Mouse (Mus musculus): ENCODE data around the gene Mapk7.

Mapk7 gene

DNA sequence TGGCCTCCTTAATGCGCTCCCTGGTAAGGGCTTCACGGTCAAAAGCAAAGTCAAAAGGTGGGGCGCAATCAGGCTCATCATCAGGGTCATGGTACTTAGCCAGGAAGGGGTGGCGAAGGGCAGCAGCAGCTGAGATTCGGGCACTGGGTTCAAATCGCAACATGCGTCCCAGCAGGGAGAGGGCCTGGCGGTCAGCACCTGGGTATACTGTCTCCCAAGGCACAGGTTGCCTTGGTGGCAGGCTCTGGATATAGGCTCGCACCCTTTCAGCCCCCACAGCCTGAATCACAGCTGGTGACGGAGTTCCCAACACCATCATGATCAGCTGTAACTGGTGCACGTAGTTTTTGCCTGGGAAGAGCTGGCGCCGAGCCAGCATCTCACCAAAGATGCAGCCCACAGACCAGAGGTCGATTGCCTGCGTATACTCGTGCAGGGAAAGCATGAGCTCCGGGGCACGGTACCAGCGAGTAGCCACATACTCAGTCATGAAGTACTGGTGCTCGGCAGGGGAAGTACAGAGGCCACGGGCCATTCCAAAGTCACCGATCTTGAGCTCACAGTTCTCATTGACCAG lies 3.2 kb downstream of the Mapk7 start:
- DNase-seq (ENCODE audit: low spot score in 2 of 2) = no peak

GRCm38 (mm10) chr11:61489874-61490273 lies 4.3 kb downstream of the Mapk7 start:
- no peak for DNase-seq (ENCODE audit: low spot score in 2 of 2)

- DNase-seq (ENCODE audit: low spot score in 2 of 2) = no peak
Measured at GRCm38 (mm10) chr11:61489085-61489484, 5.1 kb downstream of the Mapk7 start.

DNA sequence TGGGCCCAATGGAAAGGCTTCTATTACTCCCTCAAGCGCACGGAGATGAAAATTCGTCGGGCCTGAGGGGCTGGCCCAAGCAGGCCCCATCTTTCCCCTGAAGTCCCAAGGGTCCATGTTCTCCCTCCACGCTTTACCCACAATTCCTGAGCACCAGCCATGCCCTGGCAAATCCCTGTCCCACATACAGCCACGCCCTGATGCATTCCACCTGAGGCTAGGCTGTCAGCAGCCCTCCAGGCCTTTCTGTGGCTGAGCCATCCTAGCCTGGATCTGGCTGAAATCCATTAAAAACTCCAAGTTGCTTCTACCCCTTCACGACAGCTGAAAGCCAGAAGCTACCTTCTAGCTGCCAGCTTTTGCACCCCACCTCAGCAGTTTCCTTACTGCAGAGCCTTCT lies 6.3 kb downstream of the Mapk7 start:
- no peak for DNase-seq (ENCODE audit: low spot score in 2 of 2)

DNA sequence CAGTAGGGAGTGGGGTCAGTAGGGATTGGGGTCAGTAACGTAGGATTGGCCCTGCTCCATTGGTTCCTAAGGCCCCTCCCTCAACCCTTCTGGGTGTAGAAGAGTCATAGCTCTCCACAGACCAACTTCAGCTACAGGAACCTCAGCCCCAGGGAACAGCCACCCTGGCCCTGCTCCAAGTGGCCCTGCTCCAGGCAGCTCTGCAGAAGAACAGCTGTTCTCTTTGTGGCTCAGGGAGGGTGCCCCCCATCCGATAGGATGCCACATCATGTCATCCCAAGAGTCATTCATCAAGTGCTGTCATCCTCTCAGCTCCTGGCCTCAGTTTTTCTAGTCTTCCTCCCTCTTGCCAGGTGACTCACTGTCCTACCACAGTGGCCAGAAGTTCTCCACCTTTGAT lies 6.8 kb downstream of the Mapk7 start:
- no peak for DNase-seq (ENCODE audit: low spot score in 2 of 2)

DNA sequence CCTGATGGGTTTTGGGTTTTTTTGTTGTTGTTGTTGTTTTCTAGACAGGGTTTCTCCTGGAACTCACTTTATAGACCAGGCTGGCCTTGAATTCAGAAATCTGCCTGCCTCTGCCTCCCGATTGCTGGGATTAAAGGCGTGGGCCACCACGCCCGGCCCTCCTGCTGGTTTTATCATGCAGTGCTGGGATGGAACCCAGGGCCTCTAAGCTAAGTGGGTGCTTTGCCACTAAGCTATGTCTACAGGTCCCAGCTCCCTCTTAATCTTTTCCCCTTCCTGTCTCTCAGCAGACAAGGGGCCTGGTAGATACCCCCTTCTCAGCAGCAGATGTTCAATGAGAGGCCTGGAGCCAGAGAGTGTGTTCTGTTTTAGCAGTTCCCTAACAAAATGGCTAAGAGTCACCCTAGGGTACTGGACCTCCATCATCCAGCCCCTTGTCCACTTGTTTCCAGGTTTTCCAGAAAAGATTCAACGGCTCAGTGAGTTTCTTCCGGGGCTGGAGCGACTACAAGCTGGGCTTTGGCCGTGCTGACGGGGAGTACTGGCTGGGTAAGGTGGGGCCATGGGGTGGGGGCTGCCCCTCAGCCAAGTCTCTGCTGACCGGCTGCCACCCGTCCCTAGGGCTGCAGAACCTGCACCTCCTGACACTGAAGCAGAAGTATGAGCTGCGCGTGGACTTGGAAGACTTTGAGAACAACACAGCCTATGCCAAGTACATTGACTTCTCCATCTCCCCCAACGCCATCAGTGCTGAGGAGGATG lies 7.6 kb downstream of the Mapk7 start:
- DNase-seq (ENCODE audit: low spot score in 2 of 2) = no peak

DNA sequence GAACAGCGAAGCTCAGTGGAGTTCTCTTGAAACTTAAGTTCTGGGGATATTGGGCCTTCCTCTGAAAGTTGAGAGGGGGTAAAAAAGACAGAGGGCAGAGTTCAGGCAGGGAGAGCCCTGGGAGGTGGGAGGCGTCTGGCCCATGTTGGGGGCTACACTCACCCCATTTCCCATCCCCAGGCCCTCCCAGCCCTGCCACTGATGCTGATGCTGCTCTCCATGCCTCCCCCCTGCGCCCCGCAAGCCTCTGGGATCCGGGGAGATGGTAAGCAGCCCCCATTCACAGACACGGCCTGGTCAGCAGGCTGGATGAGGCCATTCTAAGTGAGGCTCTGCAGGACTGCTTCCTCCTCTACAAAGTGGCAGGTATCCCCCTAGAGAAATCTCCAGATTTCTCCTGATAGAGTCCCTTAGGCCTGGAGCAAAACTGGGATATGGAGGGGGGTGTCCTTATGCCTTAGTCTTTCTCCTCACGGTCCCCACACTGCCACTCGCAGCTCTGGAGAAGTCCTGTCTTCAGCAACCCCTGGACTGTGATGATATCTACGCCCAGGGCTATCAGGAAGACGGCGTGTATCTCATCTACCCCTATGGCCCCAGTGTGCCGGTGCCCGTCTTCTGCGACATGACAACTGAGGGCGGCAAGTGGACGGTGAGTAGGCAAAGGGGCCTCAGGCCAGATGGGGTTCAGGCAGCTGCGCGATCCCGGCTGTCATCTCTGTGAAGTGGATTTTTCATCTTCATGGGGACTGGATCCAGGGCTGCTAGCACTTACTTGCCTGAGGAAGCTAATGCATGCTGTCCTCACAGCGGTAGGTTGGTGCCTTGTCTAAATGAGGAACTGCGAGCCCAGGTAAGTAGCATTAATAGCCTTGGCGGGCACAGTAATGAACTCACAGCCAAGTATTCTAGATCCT lies 8.4 kb downstream of the Mapk7 start:
- DNase-seq (ENCODE audit: low spot score in 2 of 2) = no peak

DNA sequence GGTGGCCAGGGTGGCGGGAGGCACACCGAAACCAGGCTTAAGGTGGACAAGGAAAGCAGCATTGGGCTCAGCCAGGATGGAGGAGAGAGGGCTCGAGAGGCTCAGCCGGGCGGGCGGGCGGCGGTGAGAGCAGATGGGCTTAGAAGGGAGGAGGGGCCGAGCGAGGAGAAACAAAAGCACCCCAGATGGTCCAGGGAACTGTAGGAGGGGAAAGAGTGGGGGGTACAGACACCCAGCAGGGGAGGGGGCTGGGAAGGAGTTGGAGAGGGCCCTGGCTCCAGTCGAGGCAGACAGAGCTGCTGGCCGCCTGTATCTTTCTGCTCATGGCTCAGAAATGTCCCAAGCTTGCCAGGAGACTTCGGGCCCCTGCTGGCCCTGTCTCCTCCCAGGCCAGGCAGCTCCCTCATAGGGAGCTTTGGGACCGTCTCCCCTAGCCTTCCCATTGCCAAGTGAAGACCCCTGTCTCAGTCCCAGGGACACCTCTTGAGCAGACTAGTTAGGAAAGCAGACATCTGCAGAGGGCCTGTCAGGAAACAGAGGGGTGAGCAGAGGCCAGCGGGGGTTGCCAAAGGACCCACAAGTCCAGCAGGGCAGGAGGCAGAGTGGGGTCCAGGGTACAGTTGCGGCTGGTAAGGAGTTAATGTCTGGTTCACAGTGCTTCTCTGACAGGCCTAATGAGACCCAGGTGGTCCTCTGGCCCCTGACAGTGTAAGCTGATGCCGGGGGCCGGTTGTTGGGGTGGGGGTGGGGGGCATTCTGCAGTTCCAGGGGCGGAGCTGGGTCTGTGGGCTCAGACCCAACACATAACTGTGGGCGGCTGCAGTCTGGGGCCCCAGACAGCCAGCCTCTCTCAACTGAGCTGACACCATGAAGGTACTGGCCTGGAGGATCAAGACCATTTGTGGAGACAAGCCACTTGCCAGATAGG lies 9.3 kb downstream of the Mapk7 start, which contains the start of gene Mfap4:
Gene Mfap4 (plus strand): TSS at position 819 of the 928 bp plus-strand sequence.
- DNase-seq (ENCODE audit: low spot score in 2 of 2) = peak; percentile 74 to 78

DNA sequence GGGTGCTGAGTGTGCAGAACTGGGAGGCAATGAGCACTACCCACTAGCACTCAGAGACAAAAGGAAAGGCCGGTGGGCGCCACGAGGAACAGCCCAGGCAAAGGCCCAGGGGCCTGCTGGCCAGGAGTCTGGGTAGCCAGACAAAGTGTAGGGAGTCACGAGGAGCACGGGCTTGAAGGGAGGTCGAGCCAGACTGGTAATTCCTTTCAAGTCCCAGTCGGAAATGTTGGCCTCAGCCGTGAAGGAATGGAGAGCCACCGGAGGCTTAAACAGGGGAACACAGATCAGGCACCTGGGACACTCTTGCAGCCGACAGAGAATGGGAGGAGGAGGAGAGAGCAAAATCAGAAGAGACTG lies 10.0 kb downstream of the Mapk7 start:
- DNase-seq (ENCODE audit: low spot score in 2 of 2) = no peak

DNA sequence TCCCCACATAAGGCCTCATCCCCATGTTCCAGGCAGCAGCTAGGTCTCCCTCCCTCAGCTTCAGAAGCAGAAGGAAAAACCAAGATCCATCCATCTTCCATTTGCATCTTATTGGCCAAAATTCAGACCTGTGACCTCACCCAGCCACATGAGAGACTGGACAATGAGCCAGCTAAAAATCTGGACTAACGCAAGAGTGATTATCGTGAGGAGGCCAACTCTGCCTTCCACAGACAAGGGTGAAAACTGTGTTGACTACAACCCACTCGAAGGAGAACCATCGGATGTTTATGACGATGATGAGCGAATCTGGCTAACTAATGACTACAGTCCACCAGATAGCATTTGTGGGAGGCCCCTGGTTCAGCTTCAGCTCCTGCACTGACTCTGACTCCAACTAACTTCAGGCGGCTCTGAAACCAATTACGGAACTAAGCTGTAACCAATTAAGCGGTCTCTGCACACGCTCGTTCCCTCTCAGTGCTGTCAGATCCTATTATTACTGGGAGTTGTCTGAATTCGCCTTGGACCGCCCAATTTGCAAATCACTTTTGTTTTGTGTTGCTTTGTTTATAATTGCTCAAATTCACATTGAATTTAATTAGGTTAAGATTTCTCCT lies 10.9 kb downstream of the Mapk7 start:
- DNase-seq (ENCODE audit: low spot score in 2 of 2) = no peak

DNA sequence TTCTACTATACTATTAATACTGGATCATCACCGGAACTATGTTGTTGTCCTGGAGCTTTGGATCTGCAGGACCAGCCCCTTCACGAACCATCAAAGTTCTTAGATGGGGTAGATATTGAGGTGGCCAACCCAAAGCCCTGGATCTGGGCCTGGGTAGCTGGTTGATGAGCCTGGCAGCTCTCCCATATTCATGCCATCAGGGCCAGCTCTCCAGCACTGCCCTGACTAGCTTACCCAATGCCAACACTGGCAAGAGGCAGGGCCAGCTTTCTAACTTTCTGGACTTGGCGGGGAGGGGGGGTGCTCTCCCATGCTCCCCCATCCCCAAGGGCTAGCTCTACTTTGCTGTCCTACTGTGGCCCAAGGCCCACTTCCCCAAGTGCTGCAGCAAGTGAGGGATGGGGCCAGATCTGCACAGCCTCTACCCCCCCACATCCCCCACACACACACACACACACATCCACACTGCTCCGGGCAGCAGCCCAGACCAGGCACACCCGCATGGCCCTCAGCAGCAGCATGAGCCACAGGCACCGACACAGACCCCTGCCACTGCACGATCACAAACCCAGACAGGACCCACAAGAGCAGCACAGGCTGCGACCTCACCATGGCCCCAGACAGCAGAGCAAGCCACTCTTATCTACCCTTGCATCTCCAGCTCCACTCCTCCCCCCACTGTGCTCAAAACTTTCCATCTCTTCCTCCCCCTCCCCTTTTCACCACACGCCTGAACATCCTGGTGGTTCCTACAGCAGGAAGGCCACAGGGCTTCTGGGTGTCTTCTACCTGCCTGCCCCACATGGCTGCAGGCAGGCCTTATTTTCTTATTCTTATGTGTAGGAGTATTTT lies 12.7 kb downstream of the Mapk7 start:
- no peak for DNase-seq (ENCODE audit: low spot score in 2 of 2)

- DNase-seq (ENCODE audit: low spot score in 2 of 2) = no peak
Measured at GRCm38 (mm10) chr11:61478788-61479187, 15.4 kb downstream of the Mapk7 start.

- no peak for DNase-seq (ENCODE audit: low spot score in 2 of 2)
Measured at GRCm38 (mm10) chr11:61477566-61478508, 16.4 kb downstream of the Mapk7 start.

DNA sequence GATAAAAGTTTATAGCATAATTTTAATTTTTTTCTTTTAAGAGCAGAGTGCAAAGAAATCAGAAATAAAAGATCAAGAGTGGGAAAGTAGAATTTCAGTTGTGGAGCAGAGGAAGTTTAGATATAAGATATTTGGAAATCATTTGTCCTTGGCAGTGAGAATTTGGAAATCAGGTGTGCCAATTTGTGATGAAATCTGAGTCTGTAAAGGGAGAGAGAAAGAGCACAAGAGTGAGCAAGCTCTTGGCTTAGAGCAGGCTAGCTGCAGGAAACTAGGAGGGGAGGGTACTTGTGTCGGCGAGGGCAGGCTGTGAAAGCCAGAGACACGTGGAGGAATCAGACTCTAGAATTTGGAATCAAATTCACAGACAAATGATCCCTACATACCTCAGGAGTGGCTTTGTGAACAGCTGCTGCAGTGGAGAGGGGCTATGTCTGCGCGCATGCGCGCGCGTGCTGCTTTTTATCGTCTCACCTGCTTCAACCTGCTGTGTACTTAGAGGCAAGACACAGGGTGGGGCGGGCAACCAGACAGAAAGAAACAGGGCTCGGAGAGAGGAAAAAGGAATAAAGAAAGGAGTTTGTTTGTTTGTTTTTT lies 17.3 kb downstream of the Mapk7 start:
- peak in 1 of 2 experiments; percentile 37 for DNase-seq (ENCODE audit: low spot score in 2 of 2)

DNA sequence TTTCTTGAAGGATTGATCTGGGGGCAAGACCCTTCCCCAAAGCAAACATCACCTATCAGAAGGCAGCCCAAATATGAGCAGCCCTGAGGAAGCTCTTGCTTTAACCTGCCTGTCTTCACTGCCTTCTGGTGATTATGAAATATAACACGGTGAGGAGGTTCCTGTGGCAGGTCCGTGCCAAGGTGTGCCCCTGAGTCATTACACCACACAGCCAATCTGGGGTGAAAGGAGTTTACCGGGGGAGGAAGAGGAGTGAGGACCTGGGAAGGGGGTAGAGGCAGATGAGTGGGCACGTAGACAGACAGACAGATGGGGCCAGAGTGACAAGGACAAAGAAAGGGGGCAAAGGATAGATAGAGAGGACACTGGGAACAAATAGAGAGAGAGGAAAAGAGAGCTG lies 20.6 kb downstream of the Mapk7 start:
- DNase-seq (ENCODE audit: low spot score in 2 of 2) = no peak

GRCm38 (mm10) chr11:61470880-61471279 lies 23.3 kb downstream of the Mapk7 start:
- DNase-seq (ENCODE audit: low spot score in 2 of 2) = no peak

- no peak for DNase-seq (ENCODE audit: low spot score in 2 of 2)
Measured at GRCm38 (mm10) chr11:61469317-61469917, 24.8 kb downstream of the Mapk7 start.

- DNase-seq (ENCODE audit: low spot score in 2 of 2) = no peak
Measured at GRCm38 (mm10) chr11:61468534-61468933, 25.7 kb downstream of the Mapk7 start.

Data from frontal cortex, postnatal 36 days (tissue).